Comparison of ENCODE assay signal across 9 mouse cellular contexts in genomic region chr10:62843787-62844491, GRCm38 (mm10). TPM values are rescaled to one million over a fixed set of nuclear protein-coding genes. Genes with fewer than 3 reads are reported as not detected.
A peak's percentile ranks its signal among the peaks of the same experiment; 100 is the strongest.
DNase-seq lines count a peak whose midpoint lies in the region; ATAC-seq and TF ChIP-seq lines count a peak whose summit lies in the region.
"Had no signal": no experiment of that assay in that cellular context is flagged by ENCODE, and none has a peak within 500 bp of the region (broad histone marks: within the 10 kb centered on the region; RNA-seq: fewer than 3 reads in every experiment).

No protein-coding gene starts in this region.

- no peak overlapping the region for H3K4me2 ChIP-seq in embryonic facial prominence, embryonic 13.5 days
- no peak overlapping the region for H3K4me2 ChIP-seq in intestine, embryonic 16.5 days (ENCODE audit: low read depth, low read length)
- 0 out of 2 replicates have a peak overlapping the region, but pooled peaks have one; percentile 8 for H3K4me2 ChIP-seq in lung, postnatal 0 days (replicated peaks; ENCODE audit: low read depth, low read length)
- H3K4me2 ChIP-seq: hindbrain, embryonic 15.5 days had no signal

- TF ChIP-seq CTCF in lung, postnatal 0 days (IDR thresholded peaks at IDR 0.05) = no peak

- H3K27ac ChIP-seq in embryonic facial prominence, embryonic 13.5 days = peak overlapping the region; percentile 61
- no peak overlapping the region for H3K27ac ChIP-seq in intestine, embryonic 16.5 days (ENCODE audit: low read length)
- peak overlapping the region; percentile 6 for H3K27ac ChIP-seq in lung, postnatal 0 days (ENCODE audit: low read length)
- H3K27ac ChIP-seq: hindbrain, embryonic 15.5 days had no signal

- H3K27me3 ChIP-seq in embryonic facial prominence, embryonic 13.5 days = no peaks in the 10 kb centered on the region
- no peaks in the 10 kb centered on the region for H3K27me3 ChIP-seq in intestine, embryonic 16.5 days (replicated peaks; ENCODE audit: control insufficient read depth, insufficient read depth, low read length)
- no peaks in the 10 kb centered on the region for H3K27me3 ChIP-seq in lung, postnatal 0 days (replicated peaks; ENCODE audit: insufficient read depth, low read length)
- H3K27me3 ChIP-seq: hindbrain, embryonic 15.5 days had no signal

- peak; percentile 75 for DNase-seq in ZHBTc4 (ENCODE audit: low read depth, low spot score)
- DNase-seq in lung, postnatal 0 days (ENCODE audit: low spot score) = peak; percentile 77
- DNase-seq in Muller cell, postnatal 12 days (ENCODE audit: inconsistent ontology term) = no peak
- no peak for DNase-seq in thymus, postnatal 0 days (ENCODE audit: low spot score)
- DNase-seq in spleen, postnatal 10 days (ENCODE audit: low spot score in 2 of 2) = no peak
- DNase-seq in left cerebral cortex, adult 11 months (ENCODE audit: low spot score) = no peak

- H3K4me1 ChIP-seq in embryonic facial prominence, embryonic 13.5 days = peaks cover 24% of the 10 kb centered on the region
- peaks cover 9% of the 10 kb centered on the region; the same call in 1 of the 2 replicates for H3K4me1 ChIP-seq in intestine, embryonic 16.5 days (ENCODE audit: control insufficient read depth, insufficient read depth, low read length)
- peaks cover 6% of the 10 kb centered on the region; the same call in 1 of the 2 replicates for H3K4me1 ChIP-seq in lung, postnatal 0 days (ENCODE audit: insufficient read depth, low read depth, low read length)
- H3K4me1 ChIP-seq: hindbrain, embryonic 15.5 days had no signal

- ATAC-seq in embryonic facial prominence, embryonic 13.5 days (ENCODE audit: insufficient number of reproducible peaks, insufficient read depth, low FRiP score, low TSS enrichment, low read depth) = no peak
- ATAC-seq in intestine, embryonic 16.5 days = peak; percentile 64
- ATAC-seq in lung, postnatal 0 days = peak; percentile 95

- H3K36me3 ChIP-seq in embryonic facial prominence, embryonic 13.5 days = peaks cover 17% of the 10 kb centered on the region
- no peaks in the 10 kb centered on the region for H3K36me3 ChIP-seq in intestine, embryonic 16.5 days (ENCODE audit: control insufficient read depth, insufficient read depth, low read length)
- no peaks in the 10 kb centered on the region for H3K36me3 ChIP-seq in lung, postnatal 0 days (ENCODE audit: insufficient read depth, low read length)

- no peak overlapping the region for H3K4me3 ChIP-seq in embryonic facial prominence, embryonic 13.5 days
- H3K4me3 ChIP-seq in intestine, embryonic 16.5 days (ENCODE audit: low read length) = no peak overlapping the region
- no peak overlapping the region for H3K4me3 ChIP-seq in lung, postnatal 0 days (ENCODE audit: low read depth, low read length)
- H3K4me3 ChIP-seq: hindbrain, embryonic 15.5 days had no signal

- 62% methylated on average over 9 of the region's 9 CpGs for WGBS in embryonic facial prominence, embryonic 13.5 days
- 40% methylated on average over 9 of the region's 9 CpGs for WGBS in intestine, embryonic 16.5 days
- 25% methylated on average over 9 of the region's 9 CpGs for WGBS in lung, postnatal 0 days

- TF ChIP-seq EP300 in lung, postnatal 0 days (IDR thresholded peaks at IDR 0.05) = peak; percentile 21; the same call in 1 of the 2 replicates

- H3K9ac ChIP-seq in embryonic facial prominence, embryonic 13.5 days = no peak overlapping the region
- no peak overlapping the region for H3K9ac ChIP-seq in intestine, embryonic 16.5 days (ENCODE audit: low read depth, low read length)
- no peak overlapping the region for H3K9ac ChIP-seq in lung, postnatal 0 days (replicated peaks; ENCODE audit: low read depth)
- H3K9ac ChIP-seq: hindbrain, embryonic 15.5 days had no signal

- H3K9me3 ChIP-seq in embryonic facial prominence, embryonic 13.5 days = no peaks in the 10 kb centered on the region
- no peaks in the 10 kb centered on the region for H3K9me3 ChIP-seq in intestine, embryonic 16.5 days (ENCODE audit: control insufficient read depth, low read length)
- H3K9me3 ChIP-seq in lung, postnatal 0 days (ENCODE audit: low read length) = no peaks in the 10 kb centered on the region
- H3K9me3 ChIP-seq: hindbrain, embryonic 15.5 days had no signal

RNA-seq across cellular contexts. Expression of gene Ccar1, which starts 51.9 kb away (rescaled TPM):
- 130 and 147 TPM in 2 replicates for polyA plus RNA-seq in embryonic facial prominence, embryonic 13.5 days (2015; fragmentation: Nextera tagmentation; extraction: Ambion mirVana)
- polyA plus RNA-seq in intestine, embryonic 16.5 days (2015; fragmentation: Nextera tagmentation; extraction: Ambion mirVana) = 101 and 103 TPM in 2 replicates
- 52.7 and 53.9 TPM in 2 replicates for polyA plus RNA-seq in lung, postnatal 0 days (2015; fragmentation: Nextera tagmentation; extraction: Ambion mirVana)
- polyA plus RNA-seq in thymus, postnatal 0 days (2015; fragmentation: Nextera tagmentation; extraction: Ambion mirVana) = 84.3 and 92.1 TPM in 2 replicates

Comparison
In these comparisons a context has a peak if more than half of its experiments do, and no peak if none do; other contexts are left out.
1. DNase-seq: peak in ZHBTc4 (single experiment) and lung, postnatal 0 days (single experiment); none in Muller cell, postnatal 12 days (single experiment), thymus, postnatal 0 days (single experiment), spleen, postnatal 10 days (0 of 2) and left cerebral cortex, adult 11 months (single experiment).